Mouse (Mus musculus): ENCODE measurements at regions not wholly inside any gene's neighbourhood (a gene's known extent, or its start where the extent isn't known, plus 50 kb on each side); places are given as distances from the start of the nearest gene placed in this dataset.

GRCm38 (mm10) chr9:48053580-48053979, 108.2 kb upstream of the Nxpe4 start:
- no peak for DNase-seq

DNA sequence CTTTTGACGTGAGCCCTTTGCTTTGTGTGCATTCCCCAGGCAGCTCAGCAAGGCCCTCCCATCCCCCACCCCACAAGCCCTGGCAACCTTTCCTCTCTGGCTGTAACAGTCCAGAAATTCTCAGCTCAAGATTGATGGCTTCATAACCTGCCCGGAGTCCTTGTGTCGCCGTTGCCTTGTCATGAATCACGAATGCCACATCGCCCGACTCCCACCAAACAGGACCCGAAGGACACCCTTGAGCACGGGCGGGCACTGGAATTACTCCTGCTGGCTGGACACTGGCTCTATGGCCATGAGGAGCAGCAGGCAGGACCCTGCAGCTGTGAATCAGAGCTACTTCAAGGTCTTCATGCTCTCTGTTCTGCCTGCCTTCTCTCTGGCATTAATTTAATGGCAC, 106.6 kb upstream of the Nxpe4 start:
- peak; percentile 56 to 64 for DNase-seq

DNA sequence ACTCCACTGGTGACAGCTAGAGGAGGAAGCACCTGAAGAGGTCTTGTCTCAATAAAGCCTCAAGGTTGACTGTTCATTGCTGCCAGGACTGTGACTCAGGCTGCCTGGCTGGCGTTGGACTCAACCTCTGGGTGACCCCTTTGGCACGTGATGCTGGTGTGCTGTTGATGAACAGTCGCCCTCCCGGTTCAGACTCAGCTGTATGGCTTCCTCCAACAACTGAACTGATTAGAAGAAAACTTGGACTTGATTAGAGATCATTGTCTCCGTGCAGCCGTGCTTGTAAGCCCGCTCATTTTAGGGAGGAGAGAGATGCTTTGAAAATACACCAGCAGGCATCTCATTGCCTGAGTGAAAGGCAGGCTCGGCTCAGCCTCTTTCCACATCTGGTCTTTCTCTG, 103.2 kb upstream of the Nxpe4 start:
- DNase-seq: no peak

GRCm38 (mm10) chr9:48059549-48060165, 102.2 kb upstream of the Nxpe4 start:
- DNase-seq: peak; percentile 54 to 60

- DNase-seq: no peak
These were observed 100.8 kb upstream of the Nxpe4 start for GRCm38 (mm10) chr9:48060996-48061395.

GRCm38 (mm10) chr9:48066730-48067345, 95.0 kb upstream of the Nxpe4 start:
- peak; percentile 62 to 77 for DNase-seq

DNA sequence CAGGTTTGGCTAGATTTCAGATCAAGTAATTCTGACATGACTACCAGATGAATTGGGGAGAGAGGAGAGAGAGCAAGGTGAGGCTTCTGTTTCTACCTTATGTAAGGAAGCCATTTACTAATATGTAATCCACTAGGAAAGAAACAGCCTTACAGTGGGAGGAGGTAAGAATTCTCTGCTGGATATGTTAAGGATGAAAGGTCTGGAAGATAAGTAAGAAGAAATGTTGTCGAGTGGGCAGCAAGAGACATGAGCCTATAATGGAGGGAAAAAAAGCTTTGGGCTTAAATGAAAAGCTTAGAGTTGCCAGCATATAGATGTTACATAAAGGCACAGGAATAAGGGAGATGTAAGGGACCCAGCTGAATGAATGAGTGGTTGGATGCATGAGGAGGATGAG, 89.2 kb upstream of the Nxpe4 start:
- DNase-seq: no peak

- DNase-seq: no peak
These were observed 88.7 kb upstream of the Nxpe4 start for GRCm38 (mm10) chr9:48073096-48073495.

DNA sequence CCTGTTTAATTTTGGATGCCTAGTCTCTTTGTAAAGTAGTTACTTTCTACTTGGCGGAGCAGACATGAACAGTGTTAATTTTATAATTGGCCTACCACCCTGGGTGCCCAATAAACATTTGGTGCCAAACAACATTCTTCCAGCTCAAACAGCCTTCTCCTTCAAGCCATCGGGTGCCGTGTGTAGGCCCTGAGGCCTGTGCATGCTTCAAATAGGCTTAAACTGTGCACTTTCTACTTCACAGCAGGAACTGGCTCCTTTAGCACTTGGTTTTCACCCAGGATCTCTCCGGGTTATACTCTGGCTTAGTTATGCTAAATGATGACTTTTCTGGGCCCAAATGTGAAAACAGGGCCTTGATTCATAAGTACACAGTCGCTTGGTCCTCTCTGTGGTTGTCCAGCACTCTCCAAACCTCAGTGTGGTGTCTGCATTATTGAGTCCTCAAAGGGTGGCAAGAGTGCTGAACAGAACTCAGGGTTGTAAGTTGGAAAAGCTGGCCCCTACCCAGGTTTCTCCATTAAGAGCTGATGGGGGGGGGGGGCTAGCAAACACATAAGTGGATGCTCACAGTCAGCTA, 86.1 kb upstream of the Nxpe4 start:
- DNase-seq: peak in 1 of 2 experiments; percentile 29

DNA sequence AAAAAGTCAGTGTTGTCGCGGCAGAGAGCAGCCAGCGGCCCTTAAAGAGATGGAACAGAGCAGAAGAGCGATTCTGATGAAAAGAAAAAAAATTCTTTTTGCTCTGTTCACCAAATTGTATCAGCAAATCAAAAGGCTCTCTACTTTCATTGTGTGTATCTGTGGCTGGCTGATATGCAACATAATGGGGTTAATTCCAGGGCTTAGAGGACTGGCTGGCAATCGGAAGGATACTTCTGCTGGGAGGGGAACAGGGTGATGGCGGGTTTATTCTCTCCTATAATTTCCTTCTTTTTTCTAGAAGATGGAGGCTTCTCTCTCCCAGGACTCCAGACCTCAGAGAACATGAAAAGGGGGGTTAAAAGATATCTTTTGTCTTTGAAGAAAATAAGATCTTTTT, 79.4 kb upstream of the Nxpe4 start:
- no peak for DNase-seq

- peak; percentile 38 to 57 for DNase-seq
These were observed 77.6 kb upstream of the Nxpe4 start for GRCm38 (mm10) chr9:48084196-48084595.

DNA sequence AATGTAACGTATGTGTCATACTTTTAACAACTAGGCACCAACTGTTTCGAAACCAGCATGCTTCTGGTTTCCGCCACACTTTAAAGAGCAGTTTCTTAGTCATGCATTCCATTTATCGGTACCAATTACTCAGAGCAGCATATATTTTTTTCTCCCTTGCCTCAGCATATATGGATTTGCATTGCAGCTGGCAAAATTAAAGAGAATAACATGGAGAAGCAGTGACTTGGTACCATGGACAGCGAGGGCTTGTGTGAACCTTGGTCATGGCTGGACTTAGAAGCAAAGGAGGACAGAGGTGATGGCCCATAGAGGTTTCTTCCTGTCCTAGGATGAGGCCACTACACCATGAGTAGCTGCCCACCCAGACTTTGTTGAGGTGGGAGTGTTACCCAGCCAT, 72.2 kb upstream of the Nxpe4 start:
- DNase-seq: no peak

GRCm38 (mm10) chr9:48094756-48095155, 67.1 kb upstream of the Nxpe4 start:
- peak; percentile 69 for DNase-seq

DNA sequence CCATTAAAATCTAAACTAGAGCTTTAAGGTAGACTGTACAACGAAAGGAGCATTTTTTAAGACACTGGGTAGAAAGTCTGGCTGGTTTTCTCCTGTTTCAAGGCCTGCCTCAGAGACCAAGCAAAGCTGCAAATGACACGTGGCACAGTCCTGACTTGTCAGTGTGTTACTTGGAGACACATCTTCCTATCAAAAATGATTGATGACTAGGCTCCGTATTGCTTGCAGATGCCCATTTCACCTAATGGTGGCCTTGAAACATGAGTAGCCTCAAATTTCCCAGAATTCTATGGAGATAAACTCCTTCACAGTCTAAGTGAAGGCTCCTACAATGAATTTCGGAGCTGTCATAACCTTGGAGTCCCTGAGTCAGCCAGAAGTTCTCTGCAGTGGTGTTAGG, 62.0 kb upstream of the Nxpe4 start:
- no peak for DNase-seq

GRCm38 (mm10) chr9:48106441-48107167, 55.2 kb upstream of the Nxpe4 start:
- DNase-seq: no peak

GRCm38 (mm10) chr9:48108994-48109619, 52.7 kb upstream of the Nxpe4 start:
- peak; percentile 44 to 59 for DNase-seq

DNA sequence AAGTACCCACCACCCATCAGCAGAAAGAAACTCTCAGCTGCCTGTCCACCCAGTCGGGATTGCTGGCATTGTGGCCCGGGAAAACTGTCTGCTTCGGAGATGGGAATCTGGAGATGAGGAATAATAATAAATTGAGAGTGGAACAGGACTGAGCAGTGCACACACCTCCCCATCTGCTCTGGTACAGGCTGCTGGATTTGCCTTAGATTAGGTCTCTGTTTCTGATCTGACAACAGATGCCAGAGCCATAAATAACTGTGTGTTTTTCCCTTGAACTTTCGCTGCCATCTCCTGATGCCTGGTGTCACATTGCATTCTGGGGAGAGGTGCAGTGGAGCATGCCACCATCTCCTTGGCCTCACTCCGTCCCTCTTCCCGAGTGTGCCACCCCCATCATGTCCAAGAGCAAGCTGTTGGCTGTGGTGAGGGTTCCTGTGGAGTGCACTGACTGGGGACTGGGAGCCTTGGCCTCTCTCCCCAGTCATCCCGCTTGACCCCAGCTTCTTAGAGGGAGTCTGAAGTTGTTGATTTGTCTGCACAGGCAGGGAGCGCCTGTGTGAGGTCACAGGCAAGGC, 50.4 kb upstream of the Nxpe4 start:
- peak; percentile 82 to 92 for DNase-seq

Measured in cerebellum, postnatal 10 days (tissue).